Mouse (Mus musculus): ENCODE results near the gene Fancm. TPM values are rescaled to one million over a fixed set of nuclear protein-coding genes. Genes with fewer than 3 reads are reported as not detected.

The Fancm gene
- polyA plus RNA-seq (2014; fragmentation: Illumina TruSeq; extraction: RNeasy Lipid Tissue Mini Kit (QIAGEN cat#74804)) = 12.4 TPM

GRCm38 (mm10) chr12:65075085-65075732 lies at the start of gene Fancm:
Gene Fancm (plus strand): TSS chr12:65075603.

GRCm38 (mm10) chr12:65036190-65036870 lies 39.1 kb upstream of the Fancm start, which contains the start of gene Prpf39:
Gene Prpf39 (plus strand): TSS chr12:65036333.

GRCm38 (mm10) chr12:65073611-65074178 lies 1.7 kb upstream of the Fancm start, which contains the start of gene Fkbp3:
Gene Fkbp3 (minus strand): TSS chr12:65074007.

GRCm38 (mm10) chr12:65172021-65172951 lies 96.9 kb downstream of the Fancm start, which contains the start of gene Mis18bp1:
Gene Mis18bp1 (minus strand): TSS chr12:65172604.

Other genes with a start within 250 kb of the Fancm start
- 53.7 TPM for gene Gm527, start 157.7 kb upstream of the Fancm start, polyA plus RNA-seq (2014; fragmentation: Illumina TruSeq; extraction: RNeasy Lipid Tissue Mini Kit (QIAGEN cat#74804))
- 43.4 TPM for gene Klhl28, start 110.1 kb upstream of the Fancm start, polyA plus RNA-seq (2014; fragmentation: Illumina TruSeq; extraction: RNeasy Lipid Tissue Mini Kit (QIAGEN cat#74804))
- 121 TPM for gene Togaram1, start 109.8 kb upstream of the Fancm start, polyA plus RNA-seq (2014; fragmentation: Illumina TruSeq; extraction: RNeasy Lipid Tissue Mini Kit (QIAGEN cat#74804))
- gene Prpf39, start 39.3 kb upstream of the Fancm start, polyA plus RNA-seq (2014; fragmentation: Illumina TruSeq; extraction: RNeasy Lipid Tissue Mini Kit (QIAGEN cat#74804)) = 110 TPM
- gene Fkbp3, start 1.6 kb upstream of the Fancm start, polyA plus RNA-seq (2014; fragmentation: Illumina TruSeq; extraction: RNeasy Lipid Tissue Mini Kit (QIAGEN cat#74804)) = 539 TPM
- gene Mis18bp1, start 97.0 kb downstream of the Fancm start, polyA plus RNA-seq (2014; fragmentation: Illumina TruSeq; extraction: RNeasy Lipid Tissue Mini Kit (QIAGEN cat#74804)) = 51.3 TPM
- not detected for gene Wdr20rt, start 149.9 kb downstream of the Fancm start, polyA plus RNA-seq (2014; fragmentation: Illumina TruSeq; extraction: RNeasy Lipid Tissue Mini Kit (QIAGEN cat#74804))